In the genomic region with DNA sequence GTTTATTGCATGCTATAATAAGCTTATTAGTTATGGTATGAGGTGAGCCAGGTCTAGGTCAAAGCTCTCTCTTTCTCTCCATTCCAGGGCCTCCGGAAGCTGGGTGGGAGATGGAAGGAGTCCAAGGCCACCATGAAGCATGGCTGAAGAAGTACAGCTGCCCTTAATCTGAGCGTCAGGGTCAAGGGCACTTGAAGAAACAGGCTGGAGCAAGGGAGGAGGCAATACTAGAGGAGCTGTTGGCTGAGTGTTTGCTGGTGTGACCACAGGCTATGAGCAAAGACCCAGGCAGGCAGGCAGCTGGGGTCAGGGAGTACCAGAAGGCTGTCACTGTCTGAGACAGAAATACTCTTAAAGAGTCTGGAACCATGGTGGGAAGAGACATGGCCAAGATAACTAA, we compare ENCODE assay signal across 21 mouse cellular contexts.
DNase-seq lines count a peak whose midpoint lies in the region; ATAC-seq lines count a peak whose summit lies in the region.
"Had no signal": no experiment of that assay in that cellular context is flagged by ENCODE, and none has a peak within 500 bp of the region (broad histone marks: within the 10 kb centered on the region; RNA-seq: fewer than 3 reads in every experiment).

No protein-coding gene starts in this region.

- peaks cover 50% of the 10 kb centered on the region for H3K27me3 ChIP-seq in kidney, embryonic 15.5 days
- H3K27me3 ChIP-seq: stomach, embryonic 15.5 days had no signal

- no peaks in the 10 kb centered on the region for H3K4me1 ChIP-seq in kidney, embryonic 15.5 days
- H3K4me1 ChIP-seq: hindbrain, embryonic 12.5 days; limb, embryonic 12.5 days; megakaryocyte, embryonic 14.5 days; midbrain, embryonic 15.5 days; stomach, embryonic 15.5 days had no signal

- no peaks in the 10 kb centered on the region for H3K36me3 ChIP-seq in kidney, embryonic 15.5 days
- H3K36me3 ChIP-seq: hindbrain, embryonic 12.5 days; limb, embryonic 12.5 days; midbrain, embryonic 15.5 days; stomach, embryonic 15.5 days had no signal

- 55% methylated on average over 2 of the region's 2 CpGs for WGBS in kidney, embryonic 15.5 days

- ATAC-seq in kidney, embryonic 15.5 days (replicated peaks; ENCODE audit: low FRiP score), result peak; percentile 73
- ATAC-seq: forebrain, embryonic 16.5 days; inflammation-experienced regulatory T-cells, adult 6 months; midbrain, embryonic 15.5 days had no signal

- H3K27ac ChIP-seq in kidney, embryonic 15.5 days, result no peak overlapping the region
- H3K27ac ChIP-seq: gastrocnemius, adult 2 months; hindbrain, embryonic 12.5 days; left cerebral cortex, adult 2 months; limb, embryonic 12.5 days; liver, embryonic 14.5 days; midbrain, embryonic 15.5 days; stomach, embryonic 15.5 days had no signal

- H3K4me2 ChIP-seq in kidney, embryonic 15.5 days, result no peak overlapping the region
- H3K4me2 ChIP-seq: hindbrain, embryonic 12.5 days; limb, embryonic 12.5 days; midbrain, embryonic 15.5 days; stomach, embryonic 15.5 days had no signal

- peak; percentile 29 for DNase-seq in kidney, adult 11 months
- no peak for DNase-seq in kidney, adult 18-20 months
- DNase-seq in kidney, postnatal 4 days, result peak; percentile 55 to 73
- DNase-seq in lung, postnatal 36 days, result peak; percentile 56
- no peak for DNase-seq in cerebellum, adult 11-12 months
- no peak for DNase-seq in layer of hippocampus, adult 11-12 months (ENCODE audit: low spot score)
- no peak for DNase-seq in liver
- DNase-seq: cerebellum, postnatal 36 days; gastrocnemius, adult 2 months; heart, adult 11 months; spleen, adult 18-20 months had no signal

- no peaks in the 10 kb centered on the region for H3K9me3 ChIP-seq in kidney, embryonic 15.5 days (replicated peaks)
- H3K9me3 ChIP-seq: hindbrain, embryonic 12.5 days; limb, embryonic 12.5 days; midbrain, embryonic 15.5 days; stomach, embryonic 15.5 days had no signal

- no peak overlapping the region for H3K4me3 ChIP-seq in kidney, embryonic 15.5 days (replicated peaks)
- H3K4me3 ChIP-seq: gastrocnemius, adult 2 months; hindbrain, embryonic 12.5 days; left cerebral cortex, adult 2 months; limb, embryonic 12.5 days; megakaryocyte, embryonic 14.5 days; midbrain, embryonic 15.5 days; stomach, embryonic 15.5 days had no signal

- H3K9ac ChIP-seq in kidney, embryonic 15.5 days, result no peak overlapping the region
- H3K9ac ChIP-seq: hindbrain, embryonic 12.5 days; limb, embryonic 12.5 days; liver, embryonic 14.5 days; midbrain, embryonic 15.5 days; stomach, embryonic 15.5 days had no signal

Comparison
In these comparisons a context has a peak if more than half of its experiments do, and no peak if none do; other contexts are left out.
1. DNase-seq: peak in kidney, adult 11 months (single experiment), kidney, postnatal 4 days (2 of 2) and lung, postnatal 36 days (single experiment); none in kidney, adult 18-20 months (single experiment), cerebellum, adult 11-12 months (single experiment), layer of hippocampus, adult 11-12 months (single experiment) and liver (single experiment).